Mouse (Mus musculus): Measurements from ENCODE around the gene Olfr618. TPM values are rescaled to one million over a fixed set of nuclear protein-coding genes. Genes with fewer than 3 reads are reported as not detected.

The Olfr618 gene
- polyA plus RNA-seq, 1 experiment from 2014 or later: not detected

DNA sequence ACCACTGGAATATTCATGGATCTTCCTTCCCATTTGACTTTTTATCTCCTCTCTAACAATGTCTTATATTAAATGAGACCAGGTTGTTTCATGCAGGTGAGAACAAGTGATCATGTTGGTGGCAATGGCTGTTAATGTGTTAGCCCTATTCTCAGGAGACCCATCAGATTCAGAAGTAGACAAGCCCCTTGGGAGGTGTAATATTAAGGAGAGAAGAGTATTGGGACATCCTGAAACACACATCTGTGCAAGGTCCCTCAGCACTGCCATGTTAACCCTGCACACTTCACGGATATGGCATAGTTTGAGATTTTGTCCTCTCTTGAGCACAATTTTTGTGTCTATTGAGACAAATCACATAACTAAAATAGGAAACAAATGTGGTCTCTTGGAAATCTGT lies 52.7 kb downstream of the Olfr618 start, which contains the start of gene Olfr622:
TSS of gene Olfr622 (minus strand) at position 101 of the 400 bp plus-strand sequence.
- H3K9me3 ChIP-seq (ENCODE audit: control insufficient read depth, low read length): no peaks in the 10 kb centered on the region

DNA sequence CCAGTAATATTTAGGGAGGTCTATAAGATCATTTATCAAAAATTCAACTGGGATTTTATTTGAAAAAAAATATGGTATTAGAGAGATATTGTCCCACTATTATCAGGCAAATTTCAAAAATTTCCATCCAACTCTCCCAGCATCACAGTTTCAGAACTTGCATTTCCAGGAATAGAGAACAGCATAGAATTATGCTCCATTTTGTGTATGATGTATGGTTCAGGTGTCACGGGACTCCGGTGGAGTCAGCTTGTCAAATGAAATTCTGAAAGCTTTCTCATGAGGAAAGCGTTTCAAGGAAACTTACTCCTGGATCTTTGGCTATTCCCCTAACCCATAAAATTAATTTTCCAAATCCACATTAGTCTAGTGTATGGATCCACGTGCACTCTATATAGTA lies 54.2 kb downstream of the Olfr618 start:
- WGBS: 81% methylated on average over 4 of the region's 4 CpGs
- H3K4me3 ChIP-seq (ENCODE audit: low read length): no peak overlapping the region
- no peaks in the 10 kb centered on the region for H3K27me3 ChIP-seq (replicated peaks; ENCODE audit: control insufficient read depth, insufficient read depth, low read length)
- H3K36me3 ChIP-seq (ENCODE audit: control insufficient read depth, insufficient read depth, low read length): no peaks in the 10 kb centered on the region
- H3K4me1 ChIP-seq (ENCODE audit: control insufficient read depth, insufficient read depth, low read length): no peaks in the 10 kb centered on the region
- H3K4me2 ChIP-seq (ENCODE audit: low read depth, low read length): no peak overlapping the region
- H3K9ac ChIP-seq (ENCODE audit: low read depth, low read length): no peak overlapping the region
- ATAC-seq: peak; percentile 76
- H3K9me3 ChIP-seq (ENCODE audit: control insufficient read depth, low read length): no peaks in the 10 kb centered on the region
- no peak overlapping the region for H3K27ac ChIP-seq (ENCODE audit: low read length)

More for the DNA sequence above, 52.7 kb downstream of the Olfr618 start, which contains the start of gene Olfr622:
- WGBS: 74% methylated on average over 1 of the region's 1 CpGs
- Histone ChIP-seq H3K4me3 (ENCODE audit: low read length) (no peak within 1 kb of the TSS), H3K9ac (ENCODE audit: low read depth, low read length) (no peak within 1 kb of the TSS), H3K27ac (ENCODE audit: low read length) (no peak within 1 kb of the TSS), H3K36me3 (ENCODE audit: control insufficient read depth, insufficient read depth, low read length) (no peaks in the 10 kb centered on the region), H3K4me2 (ENCODE audit: low read depth, low read length) (no peak within 1 kb of the TSS), H3K27me3 (replicated peaks; ENCODE audit: control insufficient read depth, insufficient read depth, low read length) (no peaks in the 10 kb centered on the region), H3K4me1 (ENCODE audit: control insufficient read depth, insufficient read depth, low read length) (no peaks in the 10 kb centered on the region)
- ATAC-seq: no peak

Small RNAs within 50 kb of the gene (microRNA-seq; reads per million reads assigned to microRNA genes)
- gene Gm26506: not detected

Other genes starting within 250 kb of the Olfr618 start
- not detected in 2 replicates for gene Olfr600, start 240.4 kb upstream of the Olfr618 start, polyA plus RNA-seq (2015; fragmentation: Nextera tagmentation; extraction: Ambion mirVana)
- gene Olfr601, start 227.4 kb upstream of the Olfr618 start, polyA plus RNA-seq (2015; fragmentation: Nextera tagmentation; extraction: Ambion mirVana): not detected in 2 replicates
- not detected in 2 replicates for gene Olfr603, start 203.9 kb upstream of the Olfr618 start, polyA plus RNA-seq (2015; fragmentation: Nextera tagmentation; extraction: Ambion mirVana)
- gene Usp17lc, start 175.0 kb upstream of the Olfr618 start, polyA plus RNA-seq (2015; fragmentation: Nextera tagmentation; extraction: Ambion mirVana): not detected in 2 replicates
- gene Olfr605, start 144.7 kb upstream of the Olfr618 start, polyA plus RNA-seq (2015; fragmentation: Nextera tagmentation; extraction: Ambion mirVana): not detected in 2 replicates
- gene Olfr606, start 141.1 kb upstream of the Olfr618 start, polyA plus RNA-seq (2015; fragmentation: Nextera tagmentation; extraction: Ambion mirVana): not detected in 2 replicates
- not detected in 2 replicates for gene Olfr607, start 126.0 kb upstream of the Olfr618 start, polyA plus RNA-seq (2015; fragmentation: Nextera tagmentation; extraction: Ambion mirVana)
- not detected in 2 replicates for gene Olfr608, start 120.2 kb upstream of the Olfr618 start, polyA plus RNA-seq (2015; fragmentation: Nextera tagmentation; extraction: Ambion mirVana)
- not detected in 2 replicates for gene Olfr609, start 92.0 kb upstream of the Olfr618 start, polyA plus RNA-seq (2015; fragmentation: Nextera tagmentation; extraction: Ambion mirVana)
- gene Olfr610, start 78.0 kb upstream of the Olfr618 start, polyA plus RNA-seq (2015; fragmentation: Nextera tagmentation; extraction: Ambion mirVana): not detected in 2 replicates
- gene Olfr611, start 69.3 kb upstream of the Olfr618 start, polyA plus RNA-seq (2015; fragmentation: Nextera tagmentation; extraction: Ambion mirVana): not detected in 2 replicates
- not detected in 2 replicates for gene Olfr612, start 47.4 kb upstream of the Olfr618 start, polyA plus RNA-seq (2015; fragmentation: Nextera tagmentation; extraction: Ambion mirVana)
- gene Olfr613, start 42.0 kb upstream of the Olfr618 start, polyA plus RNA-seq (2015; fragmentation: Nextera tagmentation; extraction: Ambion mirVana): not detected in 2 replicates
- gene Olfr615, start 34.0 kb upstream of the Olfr618 start, polyA plus RNA-seq (2015; fragmentation: Nextera tagmentation; extraction: Ambion mirVana): not detected in 2 replicates
- not detected in 2 replicates for gene Olfr616, start 21.0 kb upstream of the Olfr618 start, polyA plus RNA-seq (2015; fragmentation: Nextera tagmentation; extraction: Ambion mirVana)
- not detected in 2 replicates for gene Olfr617, start 17.0 kb upstream of the Olfr618 start, polyA plus RNA-seq (2015; fragmentation: Nextera tagmentation; extraction: Ambion mirVana)
- gene Olfr619, start 10.5 kb downstream of the Olfr618 start, polyA plus RNA-seq (2015; fragmentation: Nextera tagmentation; extraction: Ambion mirVana): not detected in 2 replicates
- not detected in 2 replicates for gene Olfr620, start 22.4 kb downstream of the Olfr618 start, polyA plus RNA-seq (2015; fragmentation: Nextera tagmentation; extraction: Ambion mirVana)
- not detected in 2 replicates for gene Olfr622, start 52.6 kb downstream of the Olfr618 start, polyA plus RNA-seq (2015; fragmentation: Nextera tagmentation; extraction: Ambion mirVana)
- not detected in 2 replicates for gene Olfr623, start 73.6 kb downstream of the Olfr618 start, polyA plus RNA-seq (2015; fragmentation: Nextera tagmentation; extraction: Ambion mirVana)
- gene Olfr624, start 81.1 kb downstream of the Olfr618 start, polyA plus RNA-seq (2015; fragmentation: Nextera tagmentation; extraction: Ambion mirVana): 0.04 and 0.06 TPM in 2 replicates
- not detected in 2 replicates for gene Olfr625-ps1, start 92.6 kb downstream of the Olfr618 start, polyA plus RNA-seq (2015; fragmentation: Nextera tagmentation; extraction: Ambion mirVana)
- gene Olfr243, start 124.6 kb downstream of the Olfr618 start, polyA plus RNA-seq (2015; fragmentation: Nextera tagmentation; extraction: Ambion mirVana): not detected in 2 replicates
- gene Olfr628, start 140.3 kb downstream of the Olfr618 start, polyA plus RNA-seq (2015; fragmentation: Nextera tagmentation; extraction: Ambion mirVana): not detected in 2 replicates
- not detected in 2 replicates for gene Olfr629, start 154.8 kb downstream of the Olfr618 start, polyA plus RNA-seq (2015; fragmentation: Nextera tagmentation; extraction: Ambion mirVana)
- not detected in 2 replicates for gene Olfr630, start 167.2 kb downstream of the Olfr618 start, polyA plus RNA-seq (2015; fragmentation: Nextera tagmentation; extraction: Ambion mirVana)
- gene Olfr69, start 181.5 kb downstream of the Olfr618 start, polyA plus RNA-seq (2015; fragmentation: Nextera tagmentation; extraction: Ambion mirVana): not detected in 2 replicates
- not detected in 2 replicates for gene Olfr68, start 189.6 kb downstream of the Olfr618 start, polyA plus RNA-seq (2015; fragmentation: Nextera tagmentation; extraction: Ambion mirVana)
- not detected in 2 replicates for gene Olfr67, start 201.7 kb downstream of the Olfr618 start, polyA plus RNA-seq (2015; fragmentation: Nextera tagmentation; extraction: Ambion mirVana)
- gene Hbb-bt, start 223.9 kb downstream of the Olfr618 start, polyA plus RNA-seq (2015; fragmentation: Nextera tagmentation; extraction: Ambion mirVana): 1,955 and 2,476 TPM in 2 replicates
- 6,207 and 7,496 TPM in 2 replicates for gene Hbb-bs, start 238.0 kb downstream of the Olfr618 start, polyA plus RNA-seq (2015; fragmentation: Nextera tagmentation; extraction: Ambion mirVana)